Mouse (Mus musculus): ENCODE measurements at regions not wholly inside any gene's neighbourhood (a gene's known extent, or its start where the extent isn't known, plus 50 kb on each side); places are given as distances from the start of the nearest gene placed in this dataset.

DNA sequence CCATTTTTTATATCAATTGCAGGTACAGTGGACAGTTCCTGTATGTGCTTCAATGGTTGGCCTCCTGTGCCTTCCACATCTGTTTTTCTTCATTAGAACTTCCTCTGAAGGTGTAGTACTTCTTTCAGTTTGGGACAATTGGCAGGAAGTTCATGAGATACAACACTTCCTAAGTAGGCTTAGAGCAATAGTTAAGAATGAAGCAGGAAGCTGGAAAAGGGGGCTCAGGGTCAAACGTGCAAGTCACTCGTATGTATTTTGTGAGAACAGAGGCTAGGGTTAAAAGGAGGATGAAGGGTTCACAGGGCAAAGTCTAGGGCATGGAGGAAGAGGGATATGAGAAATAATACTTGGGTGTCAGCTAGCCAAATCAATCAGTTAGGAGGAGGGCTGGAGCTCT is 55.7 kb upstream of the Ptprm start:
- 74% methylated on average over 2 of the region's 2 CpGs for WGBS
- H3K36me3 ChIP-seq, result no peaks in the 10 kb centered on the region
- no peaks in the 10 kb centered on the region for H3K4me1 ChIP-seq
- H3K27ac ChIP-seq, result no peak overlapping the region
- no peak for ATAC-seq (ENCODE audit: low FRiP score, low read depth)
- H3K4me2 ChIP-seq (replicated peaks), result no peak overlapping the region
- no peak overlapping the region for H3K4me3 ChIP-seq
- no peak overlapping the region for H3K9ac ChIP-seq
- H3K9me3 ChIP-seq, result no peaks in the 10 kb centered on the region
- H3K27me3 ChIP-seq, result no peaks in the 10 kb centered on the region

DNA sequence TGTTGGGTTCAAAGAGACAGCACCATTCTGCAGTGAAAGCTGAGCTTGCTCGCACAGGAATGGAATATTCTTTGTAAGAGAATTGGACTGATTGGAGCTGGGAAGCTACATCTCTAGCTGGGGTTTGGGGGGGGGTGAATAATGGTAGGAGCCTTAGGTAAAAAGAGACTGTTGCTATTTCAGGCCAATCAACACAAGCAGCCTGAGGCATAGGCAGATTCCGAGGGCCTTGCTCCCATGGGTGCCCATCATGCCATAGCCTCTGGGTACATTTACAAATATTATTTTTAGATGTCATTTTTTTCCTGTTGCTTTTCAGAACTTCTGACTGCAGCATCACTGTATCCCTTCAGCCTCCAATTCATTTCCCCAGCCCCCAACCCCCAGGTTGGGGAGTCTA is 51.7 kb upstream of the Ptprm start:
- H3K27me3 ChIP-seq, result no peaks in the 10 kb centered on the region
- no peak for ATAC-seq (ENCODE audit: low FRiP score, low read depth)
- H3K9me3 ChIP-seq, result no peaks in the 10 kb centered on the region
- H3K9ac ChIP-seq, result no peak overlapping the region
- no peaks in the 10 kb centered on the region for H3K4me1 ChIP-seq
- no peak overlapping the region for H3K27ac ChIP-seq
- WGBS, result 85% methylated on average over 2 of the region's 2 CpGs
- H3K4me3 ChIP-seq, result no peak overlapping the region
- H3K36me3 ChIP-seq, result no peaks in the 10 kb centered on the region
- H3K4me2 ChIP-seq (replicated peaks), result no peak overlapping the region

Data from limb, embryonic 13.5 days (tissue).